Mouse (Mus musculus): Measurements from ENCODE around the gene Rtbdn. TPM values are rescaled to one million over a fixed set of nuclear protein-coding genes. Genes with fewer than 3 reads are reported as not detected.

Gene Rtbdn
- polyA plus RNA-seq, 1 experiment: not detected

- Histone ChIP-seq H3K27ac (ENCODE audit: insufficient read depth, low read length) (no peak overlapping the region), H3K27me3 (ENCODE audit: control insufficient read depth, insufficient read depth, low read length, poor library complexity, severe bottlenecking) (no peaks in the 10 kb centered on the region), H3K9ac (ENCODE audit: low read depth, poor library complexity, severe bottlenecking) (no peak overlapping the region), H3K9me3 (replicated peaks; ENCODE audit: control insufficient read depth, insufficient read depth, low read length, poor library complexity, severe bottlenecking) (no peaks in the 10 kb centered on the region), H3K36me3 (ENCODE audit: control insufficient read depth, insufficient read depth, low read length, poor library complexity, severe bottlenecking) (peaks cover 45% of the 10 kb centered on the region), H3K4me1 (ENCODE audit: control insufficient read depth, insufficient read depth, low read length) (no peaks in the 10 kb centered on the region), H3K4me3 (ENCODE audit: low read depth, low read length) (no peak overlapping the region)
- TF ChIP-seq CTCF (IDR thresholded peaks at IDR 0.05; ENCODE audit: low read depth, low read length) (no peak), EP300 (IDR thresholded peaks at IDR 0.05; ENCODE audit: insufficient read depth, low read depth, low read length) (no peak), POLR2A (IDR thresholded peaks at IDR 0.05; ENCODE audit: insufficient read depth, low read length) (no peak)
Measured at GRCm38 (mm10) chr8:84959811-84960210, 13.0 kb downstream of the Rtbdn start.

- Histone ChIP-seq H3K9ac (ENCODE audit: low read depth, poor library complexity, severe bottlenecking) (no peak overlapping the region), H3K36me3 (ENCODE audit: control insufficient read depth, insufficient read depth, low read length, poor library complexity, severe bottlenecking) (peaks cover 32% of the 10 kb centered on the region), H3K4me3 (ENCODE audit: low read depth, low read length) (no peak overlapping the region), H3K27me3 (ENCODE audit: control insufficient read depth, insufficient read depth, low read length, poor library complexity, severe bottlenecking) (no peaks in the 10 kb centered on the region), H3K27ac (ENCODE audit: insufficient read depth, low read length) (no peak overlapping the region), H3K9me3 (replicated peaks; ENCODE audit: control insufficient read depth, insufficient read depth, low read length, poor library complexity, severe bottlenecking) (no peaks in the 10 kb centered on the region), H3K4me1 (ENCODE audit: control insufficient read depth, insufficient read depth, low read length) (peaks cover 4% of the 10 kb centered on the region)
- TF ChIP-seq CTCF (IDR thresholded peaks at IDR 0.05; ENCODE audit: low read depth, low read length): no peak
- TF ChIP-seq POLR2A (IDR thresholded peaks at IDR 0.05; ENCODE audit: insufficient read depth, low read length): no peak
- no peak for TF ChIP-seq EP300 (IDR thresholded peaks at IDR 0.05; ENCODE audit: insufficient read depth, low read depth, low read length)
Measured at GRCm38 (mm10) chr8:84963952-84964351, 17.2 kb downstream of the Rtbdn start.

GRCm38 (mm10) chr8:84965731-84966291 lies 19.0 kb downstream of the Rtbdn start:
- TF ChIP-seq CTCF (IDR thresholded peaks at IDR 0.05; ENCODE audit: low read depth, low read length): no peak
- TF ChIP-seq POLR2A (IDR thresholded peaks at IDR 0.05; ENCODE audit: insufficient read depth, low read length): peak; percentile 86
- peaks cover 4% of the 10 kb centered on the region for H3K4me1 ChIP-seq (ENCODE audit: control insufficient read depth, insufficient read depth, low read length)
- peak overlapping the region; percentile 80 for H3K9ac ChIP-seq (ENCODE audit: low read depth, poor library complexity, severe bottlenecking)

GRCm38 (mm10) chr8:84966603-84967002 lies 19.8 kb downstream of the Rtbdn start:
- Histone ChIP-seq H3K9ac (ENCODE audit: low read depth, poor library complexity, severe bottlenecking) (peak overlapping the region; percentile 45), H3K27ac (ENCODE audit: insufficient read depth, low read length) (peak overlapping the region; percentile 90), H3K27me3 (ENCODE audit: control insufficient read depth, insufficient read depth, low read length, poor library complexity, severe bottlenecking) (no peaks in the 10 kb centered on the region), H3K4me3 (ENCODE audit: low read depth, low read length) (peak overlapping the region; percentile 18), H3K4me1 (ENCODE audit: control insufficient read depth, insufficient read depth, low read length) (peaks cover 4% of the 10 kb centered on the region), H3K9me3 (replicated peaks; ENCODE audit: control insufficient read depth, insufficient read depth, low read length, poor library complexity, severe bottlenecking) (no peaks in the 10 kb centered on the region), H3K36me3 (ENCODE audit: control insufficient read depth, insufficient read depth, low read length, poor library complexity, severe bottlenecking) (peaks cover 24% of the 10 kb centered on the region)
- TF ChIP-seq EP300 (IDR thresholded peaks at IDR 0.05; ENCODE audit: insufficient read depth, low read depth, low read length): no peak

More at GRCm38 (mm10) chr8:84965731-84966291, 19.0 kb downstream of the Rtbdn start:
- Histone ChIP-seq H3K4me3 (ENCODE audit: low read depth, low read length) (peak overlapping the region; percentile 90), H3K9me3 (replicated peaks; ENCODE audit: control insufficient read depth, insufficient read depth, low read length, poor library complexity, severe bottlenecking) (no peaks in the 10 kb centered on the region), H3K36me3 (ENCODE audit: control insufficient read depth, insufficient read depth, low read length, poor library complexity, severe bottlenecking) (peaks cover 24% of the 10 kb centered on the region), H3K27ac (ENCODE audit: insufficient read depth, low read length) (peak overlapping the region; percentile 63), H3K27me3 (ENCODE audit: control insufficient read depth, insufficient read depth, low read length, poor library complexity, severe bottlenecking) (no peaks in the 10 kb centered on the region)

GRCm38 (mm10) chr8:84967532-84968304 lies 20.9 kb downstream of the Rtbdn start:
- Histone ChIP-seq H3K27me3 (ENCODE audit: control insufficient read depth, insufficient read depth, low read length, poor library complexity, severe bottlenecking) (no peaks in the 10 kb centered on the region), H3K27ac (ENCODE audit: insufficient read depth, low read length) (peak overlapping the region; percentile 5), H3K4me3 (ENCODE audit: low read depth, low read length) (0 out of 2 replicates have a peak overlapping the region, but pooled peaks have one; percentile 0), H3K36me3 (ENCODE audit: control insufficient read depth, insufficient read depth, low read length, poor library complexity, severe bottlenecking) (peaks cover 19% of the 10 kb centered on the region), H3K4me1 (ENCODE audit: control insufficient read depth, insufficient read depth, low read length) (peaks cover 4% of the 10 kb centered on the region), H3K9me3 (replicated peaks; ENCODE audit: control insufficient read depth, insufficient read depth, low read length, poor library complexity, severe bottlenecking) (no peaks in the 10 kb centered on the region), H3K9ac (ENCODE audit: low read depth, poor library complexity, severe bottlenecking) (no peak overlapping the region; the same call in 1 of the 2 replicates)
- TF ChIP-seq EP300 (IDR thresholded peaks at IDR 0.05; ENCODE audit: insufficient read depth, low read depth, low read length): no peak
- no peak for TF ChIP-seq CTCF (IDR thresholded peaks at IDR 0.05; ENCODE audit: low read depth, low read length)
- no peak for TF ChIP-seq POLR2A (IDR thresholded peaks at IDR 0.05; ENCODE audit: insufficient read depth, low read length)

- peaks cover 20% of the 10 kb centered on the region for H3K36me3 ChIP-seq (ENCODE audit: control insufficient read depth, insufficient read depth, low read length, poor library complexity, severe bottlenecking)
- H3K4me1 ChIP-seq (ENCODE audit: control insufficient read depth, insufficient read depth, low read length): peaks cover 4% of the 10 kb centered on the region
- no peak for TF ChIP-seq EP300 (IDR thresholded peaks at IDR 0.05; ENCODE audit: insufficient read depth, low read depth, low read length)
- TF ChIP-seq POLR2A (IDR thresholded peaks at IDR 0.05; ENCODE audit: insufficient read depth, low read length): no peak
- no peak for TF ChIP-seq CTCF (IDR thresholded peaks at IDR 0.05; ENCODE audit: low read depth, low read length)
- H3K9me3 ChIP-seq (replicated peaks; ENCODE audit: control insufficient read depth, insufficient read depth, low read length, poor library complexity, severe bottlenecking): no peaks in the 10 kb centered on the region
- H3K4me3 ChIP-seq (ENCODE audit: low read depth, low read length): peak overlapping the region; percentile 72
- no peaks in the 10 kb centered on the region for H3K27me3 ChIP-seq (ENCODE audit: control insufficient read depth, insufficient read depth, low read length, poor library complexity, severe bottlenecking)
- H3K27ac ChIP-seq (ENCODE audit: insufficient read depth, low read length): peak overlapping the region; percentile 64
- H3K9ac ChIP-seq (ENCODE audit: low read depth, poor library complexity, severe bottlenecking): peak overlapping the region; percentile 82
Measured at GRCm38 (mm10) chr8:84968650-84969049, 21.9 kb downstream of the Rtbdn start.

Measured in ES-Bruce4 (cell line).